Mouse (Mus musculus): Measurements from ENCODE around the gene Tradd. TPM values are rescaled to one million over a fixed set of nuclear protein-coding genes. Genes with fewer than 3 reads are reported as not detected.

Tradd gene
- polyA plus RNA-seq, 1 experiment: 39.7 TPM

DNA sequence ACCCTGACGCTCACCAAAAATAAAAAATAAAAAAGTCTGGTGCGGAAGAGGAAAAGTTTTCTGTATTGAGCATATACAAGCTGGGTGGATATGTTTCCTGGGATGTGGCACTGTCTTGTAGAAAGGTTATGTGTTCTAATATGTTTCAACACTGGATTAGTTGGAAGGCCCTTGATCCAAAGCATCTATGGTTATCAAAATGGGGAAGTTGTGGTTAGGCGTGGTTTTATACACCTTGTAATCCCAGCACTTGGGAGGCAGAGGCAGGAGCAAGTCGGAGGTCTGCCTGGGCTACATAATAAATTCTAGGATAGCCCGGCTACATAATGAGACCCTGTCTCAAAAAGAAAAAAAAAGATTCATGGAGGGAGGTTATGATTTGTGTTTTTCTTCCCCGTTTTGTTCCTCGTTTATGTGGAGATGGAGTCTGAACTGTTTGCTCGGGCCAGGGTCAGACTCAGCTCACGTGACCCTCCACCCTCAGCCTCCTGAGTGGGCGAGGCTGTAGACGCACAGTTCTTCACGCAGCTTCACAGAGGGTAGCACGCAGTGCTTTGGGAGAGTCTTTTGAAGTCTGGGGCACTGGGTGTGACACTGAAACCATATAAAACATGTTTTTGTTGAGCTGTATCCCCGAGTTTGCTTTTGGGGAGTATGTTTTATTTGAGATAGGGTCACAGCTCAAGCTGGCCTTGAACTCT is 26.8 kb downstream of the Tradd start:
- TF ChIP-seq GATA1 (IDR thresholded peaks at IDR 0.05; ENCODE audit: low read length): no peak

DNA sequence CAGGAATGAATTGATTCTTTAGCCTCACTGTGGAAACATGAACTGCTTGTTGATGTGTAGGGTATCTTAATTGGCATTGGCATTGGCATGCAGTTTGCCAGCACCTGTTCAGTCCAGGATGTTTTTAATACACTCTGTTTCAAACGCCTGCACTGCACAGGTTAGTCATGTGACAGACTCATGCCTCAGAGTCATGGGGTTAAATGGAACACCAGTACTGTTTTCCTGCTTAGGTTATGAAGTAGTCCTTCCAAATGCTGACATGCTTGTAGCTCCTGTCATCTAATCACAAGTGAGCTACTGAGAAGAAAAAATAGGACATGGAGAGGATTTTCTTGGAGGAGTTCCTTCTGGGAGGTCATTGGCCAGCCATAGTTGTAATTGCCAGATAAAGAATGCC is 29.2 kb downstream of the Tradd start:
- no peak for TF ChIP-seq GATA1 (IDR thresholded peaks at IDR 0.05; ENCODE audit: low read length)

DNA sequence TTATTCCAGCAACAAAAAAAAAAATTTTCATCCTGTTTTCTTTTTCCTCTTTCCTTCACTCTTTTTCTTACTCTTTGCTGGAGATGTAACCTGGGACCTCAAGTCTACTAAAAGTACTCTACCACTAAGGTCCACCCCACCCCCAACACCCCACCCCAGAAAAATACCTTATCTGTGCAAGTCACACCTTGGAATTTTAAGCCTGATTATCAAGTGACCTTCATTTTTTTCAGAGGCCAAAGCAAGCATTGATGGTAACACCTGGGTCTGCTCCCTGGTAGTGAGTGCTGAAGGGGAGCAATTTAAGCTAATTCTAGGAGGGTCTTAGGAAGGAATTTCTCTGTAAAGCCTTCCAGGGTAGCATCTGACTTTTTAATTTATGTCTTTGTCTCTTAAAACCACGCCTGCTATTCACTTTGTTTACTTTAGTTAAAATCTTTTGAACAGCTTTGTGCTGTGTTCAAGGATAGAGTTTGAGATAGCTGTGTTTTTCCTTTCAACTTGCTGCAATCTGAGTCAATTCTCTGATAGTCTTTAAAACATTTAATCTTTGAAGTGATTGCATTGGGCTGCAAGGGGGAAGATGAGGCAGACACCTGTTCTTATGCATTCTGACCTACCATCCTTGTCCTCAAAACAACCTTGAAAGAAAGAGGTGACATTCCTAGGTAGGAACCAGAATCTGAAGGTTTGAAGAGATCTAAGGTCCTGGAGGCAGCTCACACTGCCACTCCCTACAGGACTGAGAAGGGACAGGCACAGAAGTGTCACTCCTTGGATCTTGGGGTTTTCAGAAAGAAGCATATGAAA is 31.1 kb downstream of the Tradd start:
- no peak for TF ChIP-seq GATA1 (IDR thresholded peaks at IDR 0.05; ENCODE audit: low read length)

DNA sequence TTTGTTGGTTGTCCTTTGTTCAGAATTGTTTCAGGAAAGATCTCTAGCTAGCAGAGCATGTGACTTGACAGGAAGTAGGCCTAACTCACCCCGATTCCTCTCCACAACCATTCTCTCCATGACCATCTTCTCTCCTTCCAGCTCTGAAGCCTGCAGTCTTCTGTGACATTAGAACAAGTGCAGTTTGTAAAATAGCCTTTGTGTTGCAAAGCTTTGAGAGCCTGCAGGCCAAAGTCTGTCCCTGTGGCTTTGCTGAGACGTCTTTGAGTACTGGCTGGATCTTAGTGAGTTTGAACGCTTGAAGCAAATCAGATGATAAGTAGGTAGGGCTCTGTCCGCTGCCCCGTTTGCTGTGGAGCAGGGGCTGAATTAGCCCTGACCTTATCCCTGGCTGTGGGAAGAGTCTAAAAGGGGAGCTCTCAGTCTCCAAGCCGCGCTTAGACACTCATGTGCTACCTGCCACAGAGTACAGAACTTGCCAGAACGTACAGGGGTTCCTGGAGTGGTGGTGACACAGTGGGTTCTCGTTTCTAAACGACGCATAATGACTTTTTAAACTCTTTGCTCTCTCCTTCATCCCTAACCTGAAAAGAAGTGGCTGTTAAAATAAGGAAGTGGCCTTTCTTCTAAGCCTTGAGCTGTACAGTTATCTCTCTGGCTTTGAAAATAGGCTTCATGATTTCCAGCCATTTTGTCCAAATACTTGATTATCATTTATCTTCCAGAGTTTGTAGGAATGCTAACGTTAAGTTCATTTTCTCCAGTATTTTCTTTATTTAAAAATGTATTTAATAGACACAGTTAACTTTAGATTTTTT is 32.7 kb downstream of the Tradd start:
- no peak for TF ChIP-seq GATA1 (IDR thresholded peaks at IDR 0.05; ENCODE audit: low read length)

DNA sequence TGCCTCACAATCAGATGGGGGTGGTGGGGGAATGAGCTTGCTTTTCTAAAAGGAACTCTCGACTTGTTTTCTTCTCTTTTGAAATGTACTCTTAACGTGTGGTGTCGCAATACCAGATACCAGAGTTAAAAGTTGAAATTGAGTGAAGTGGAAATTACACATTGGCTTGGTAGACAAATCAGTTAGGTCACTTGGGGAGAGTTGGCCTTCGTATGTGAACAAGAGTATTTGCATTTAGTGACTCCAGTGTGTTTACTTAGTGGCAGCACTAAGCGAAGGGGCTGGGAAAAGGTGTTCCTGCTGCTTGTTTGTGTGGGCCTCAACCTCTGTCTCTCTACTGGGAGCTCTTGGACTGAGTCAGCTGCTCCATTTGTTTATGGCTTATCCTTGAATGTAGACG is 38.5 kb downstream of the Tradd start:
- TF ChIP-seq GATA1 (IDR thresholded peaks at IDR 0.05; ENCODE audit: low read length): no peak

DNA sequence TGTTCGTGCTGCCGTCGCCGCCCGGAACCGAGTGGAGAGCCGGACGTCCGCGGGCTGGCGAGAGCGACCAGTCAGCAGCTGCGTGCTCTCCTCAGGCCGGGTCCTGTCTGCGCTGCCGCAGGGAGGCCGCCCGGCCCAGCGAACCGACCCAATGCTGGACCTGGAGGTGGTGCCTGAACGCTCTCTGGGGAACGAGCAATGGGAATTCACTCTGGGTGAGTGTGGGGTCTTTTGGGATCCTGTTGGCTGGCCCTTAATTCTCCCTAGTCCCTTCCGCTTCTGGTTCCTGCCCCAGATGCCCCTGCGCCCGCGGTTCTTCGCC is 39.2 kb downstream of the Tradd start:
- no peak for TF ChIP-seq GATA1 (IDR thresholded peaks at IDR 0.05; ENCODE audit: low read length)

DNA sequence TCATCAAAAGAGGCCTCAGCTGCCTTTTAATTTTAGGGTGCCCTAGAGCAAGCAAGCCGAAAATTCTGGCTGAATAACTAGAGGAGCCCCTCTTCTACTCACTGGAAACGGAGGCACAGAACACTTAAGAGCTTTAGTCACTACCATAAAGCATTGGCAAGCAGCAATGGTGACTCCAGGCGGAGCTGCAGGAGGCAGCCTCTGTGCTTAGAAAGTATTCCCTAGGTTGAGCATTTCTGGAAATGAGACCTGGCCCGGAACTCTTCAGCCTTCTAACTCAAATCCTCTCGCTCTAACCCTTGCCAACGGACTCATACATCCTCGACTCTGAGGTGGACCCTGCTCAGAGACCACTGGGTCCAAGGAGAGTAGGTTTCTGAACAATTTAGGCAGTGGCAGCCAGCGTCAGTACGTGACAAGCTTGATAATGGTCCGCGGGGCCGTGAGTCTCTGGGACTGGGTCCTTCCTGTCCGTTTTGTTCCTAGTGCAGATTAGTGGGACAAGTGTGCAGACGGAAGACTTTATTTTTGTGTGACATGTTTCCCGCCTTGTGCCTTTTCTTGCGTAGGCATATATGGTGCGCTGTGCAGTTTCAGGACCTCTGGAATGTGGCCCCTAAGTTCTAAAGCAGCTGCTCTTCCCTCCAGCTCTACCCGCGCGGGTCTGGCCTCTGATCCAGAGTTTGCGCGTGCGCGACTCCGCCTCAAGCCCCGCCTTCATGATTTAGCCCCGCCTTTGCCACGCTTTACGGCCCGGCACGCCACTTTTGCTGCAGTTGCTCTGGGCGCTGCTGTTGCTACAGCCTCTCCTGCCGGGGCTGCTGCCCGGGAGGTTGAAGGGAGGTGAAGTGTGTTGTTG is 39.8 kb downstream of the Tradd start, which contains the start of gene D230025D16Rik:
Gene D230025D16Rik, plus strand, starts transcription at position 733 of the 859 bp plus-strand sequence.
- TF ChIP-seq GATA1 (IDR thresholded peaks at IDR 0.05; ENCODE audit: low read length): no peak

DNA sequence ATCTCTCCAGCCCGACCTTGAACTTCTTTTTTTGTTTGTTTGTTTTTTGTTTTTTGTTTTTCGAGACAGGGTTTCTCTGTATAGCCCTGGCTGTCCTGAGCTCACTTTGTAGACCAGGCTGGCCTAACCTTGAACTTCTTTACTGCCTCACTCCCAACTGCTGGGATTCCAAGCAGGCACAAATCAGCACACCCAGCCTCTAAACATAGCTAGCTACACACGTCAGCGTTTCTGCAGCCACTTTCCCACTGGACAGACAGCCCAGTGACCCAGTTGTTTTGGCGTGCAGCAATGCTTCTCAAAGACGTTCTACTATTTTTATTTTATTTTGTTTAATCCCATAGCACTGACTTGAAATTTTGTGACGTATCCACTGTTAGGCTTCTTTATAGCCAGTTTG is 40.6 kb downstream of the Tradd start:
- no peak for TF ChIP-seq GATA1 (IDR thresholded peaks at IDR 0.05; ENCODE audit: low read length)

DNA sequence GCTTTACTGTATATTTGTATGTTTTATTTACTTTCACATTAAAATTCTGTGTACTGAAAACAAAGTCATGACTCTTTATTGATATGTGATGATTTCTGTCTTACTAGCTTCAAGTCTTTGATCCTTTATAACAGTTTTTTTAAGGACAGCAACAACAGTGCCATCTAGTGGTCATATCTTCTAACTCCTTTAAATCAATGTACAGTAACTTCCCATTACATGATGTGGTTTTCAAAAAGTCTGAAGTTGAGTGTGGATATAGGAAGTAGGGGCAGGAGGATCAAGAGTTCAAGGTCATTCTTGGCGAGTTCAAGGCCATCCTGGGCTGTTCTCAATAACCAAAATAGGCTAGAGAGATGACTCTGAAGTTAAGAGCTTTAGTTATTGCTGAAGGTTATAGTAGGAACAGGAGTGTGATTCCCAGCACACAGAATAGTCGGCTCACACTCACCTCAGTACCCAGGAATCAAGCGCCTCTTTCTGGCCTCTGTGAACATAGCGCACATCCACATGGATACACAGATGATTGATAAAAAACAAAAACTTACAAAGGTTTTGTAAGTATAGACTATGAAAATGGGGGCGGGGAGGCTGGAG is 46.4 kb downstream of the Tradd start:
- no peak for TF ChIP-seq GATA1 (IDR thresholded peaks at IDR 0.05; ENCODE audit: low read length)

DNA sequence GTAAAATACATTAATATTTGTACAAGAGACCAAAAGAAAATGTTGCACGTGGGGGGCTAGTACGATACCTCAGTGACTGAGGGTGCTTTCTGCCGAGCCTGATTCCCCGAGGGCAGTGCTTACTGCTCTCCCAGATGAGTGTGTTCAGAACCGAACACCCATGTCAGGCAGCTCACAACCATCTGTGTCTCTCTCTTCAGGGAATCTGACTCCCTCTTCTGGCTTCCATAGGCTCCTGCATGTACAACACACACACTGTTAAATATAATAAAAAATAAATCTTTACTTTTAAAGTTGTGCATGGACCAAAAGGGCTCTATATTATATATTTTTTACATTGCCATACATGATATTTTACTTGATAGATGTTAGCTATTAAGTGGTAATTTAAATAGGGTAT is 50.3 kb downstream of the Tradd start:
- no peak for TF ChIP-seq GATA1 (IDR thresholded peaks at IDR 0.05; ENCODE audit: low read length)

DNA sequence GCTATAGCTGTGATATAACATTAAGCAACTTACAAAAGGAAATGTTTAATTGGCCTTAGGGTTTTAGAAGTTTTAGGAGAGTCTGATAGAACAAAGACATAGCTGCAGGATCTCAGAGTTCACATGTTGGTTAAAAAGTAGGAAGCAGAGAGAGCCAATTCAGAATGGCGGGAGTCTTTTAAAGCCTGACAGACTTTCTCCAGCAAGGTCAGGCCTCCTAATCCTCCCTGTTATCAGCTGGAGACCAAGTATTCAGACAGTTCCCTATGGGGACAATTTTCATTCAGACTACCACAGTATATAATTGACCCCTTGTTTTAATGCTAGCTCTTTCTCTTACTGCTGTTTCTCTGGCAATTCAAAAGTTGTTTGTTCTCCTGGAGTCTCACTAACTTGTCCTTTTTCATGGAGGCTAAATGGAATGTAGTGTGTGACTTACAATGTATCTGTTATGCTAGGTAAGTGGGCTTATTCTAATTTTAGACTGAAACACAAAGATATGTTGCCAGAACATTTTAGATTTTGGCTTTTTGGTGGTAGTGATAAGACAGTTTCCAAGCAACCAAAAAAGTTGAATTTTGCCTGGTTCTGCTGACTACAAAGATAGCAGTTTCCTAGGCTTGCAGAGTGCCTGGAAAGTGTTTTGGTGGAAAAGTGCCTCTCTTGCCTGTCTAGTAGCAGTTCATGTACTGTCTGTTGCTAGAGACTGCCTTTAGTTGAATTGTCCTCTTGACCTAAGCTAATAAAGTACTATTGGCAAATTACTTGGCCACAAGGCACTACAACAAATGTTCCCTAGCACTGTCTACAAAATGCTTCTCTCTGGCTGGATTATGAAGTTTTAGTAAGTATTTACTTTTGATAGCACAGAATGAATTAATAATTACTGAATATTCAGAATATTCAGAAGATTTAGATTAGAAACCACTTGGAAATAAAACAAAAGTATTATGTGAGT is 55.0 kb downstream of the Tradd start:
- no peak for TF ChIP-seq GATA1 (IDR thresholded peaks at IDR 0.05; ENCODE audit: low read length)

Other genes starting within 250 kb of the Tradd start
- not detected in 2 replicates for gene Ces3a, start 216.0 kb downstream of the Tradd start, polyA plus RNA-seq (2012)
- gene Ces3b, start 180.9 kb downstream of the Tradd start, polyA plus RNA-seq (2012): not detected in 2 replicates
- not detected in 2 replicates for gene Ces4a, start 132.8 kb downstream of the Tradd start, polyA plus RNA-seq (2012)
- 23.6 and 33.1 TPM in 2 replicates for gene Cbfb, start 93.9 kb downstream of the Tradd start, polyA plus RNA-seq (2012)
- gene D230025D16Rik, start 39.5 kb downstream of the Tradd start, polyA plus RNA-seq (2012): 4.6 and 6.4 TPM in 2 replicates
- 13.1 and 16.3 TPM in 2 replicates for gene B3gnt9, start 9.5 kb downstream of the Tradd start, polyA plus RNA-seq (2012)
- 7.0 and 8.3 TPM in 2 replicates for gene Fbxl8, start within 50 bp of the Tradd start, polyA plus RNA-seq (2012)
- gene Hsf4, start 5.2 kb upstream of the Tradd start, polyA plus RNA-seq (2012): 0.55 and 0.76 TPM in 2 replicates
- 0.24 and 0.43 TPM in 2 replicates for gene Nol3, start 11.5 kb upstream of the Tradd start, polyA plus RNA-seq (2012)
- 1.6 and 1.8 TPM in 2 replicates for gene 4931428F04Rik, start 25.3 kb upstream of the Tradd start, polyA plus RNA-seq (2012)
- 1.3 and 1.4 TPM in 2 replicates for gene Exoc3l, start 31.5 kb upstream of the Tradd start, polyA plus RNA-seq (2012)
- gene E2f4, start 33.1 kb upstream of the Tradd start, polyA plus RNA-seq (2012): 47.6 and 62.4 TPM in 2 replicates
- 0.87 and 0.95 TPM in 2 replicates for gene Elmo3, start 41.0 kb upstream of the Tradd start, polyA plus RNA-seq (2012)
- gene Lrrc29, start 61.7 kb upstream of the Tradd start, polyA plus RNA-seq (2012): 3.4 and 4.3 TPM in 2 replicates
- gene Tmem208, start 61.7 kb upstream of the Tradd start, polyA plus RNA-seq (2012): 18.3 and 26.8 TPM in 2 replicates
- gene Fhod1, start 83.3 kb upstream of the Tradd start, polyA plus RNA-seq (2012): 7.3 and 7.7 TPM in 2 replicates
- 0.49 and 0.50 TPM in 2 replicates for gene Slc9a5, start 84.2 kb upstream of the Tradd start, polyA plus RNA-seq (2012)
- not detected in 2 replicates for gene Plekhg4, start 108.7 kb upstream of the Tradd start, polyA plus RNA-seq (2012)
- gene Kctd19, start 148.9 kb upstream of the Tradd start, polyA plus RNA-seq (2012): not detected in 2 replicates
- gene Lrrc36, start 149.0 kb upstream of the Tradd start, polyA plus RNA-seq (2012): not detected in 2 replicates
- gene Tppp3, start 206.9 kb upstream of the Tradd start, polyA plus RNA-seq (2012): not detected in 2 replicates
- gene Zdhhc1, start 232.3 kb upstream of the Tradd start, polyA plus RNA-seq (2012): 0.15 and 0.16 TPM in 2 replicates

Measured in G1E-ER4 (cell line).